In genomic region chr4:129011604-129012121, GRCm38 (mm10) we compare ENCODE assay signal across 9 mouse cellular contexts. TPM values are rescaled to one million over a fixed set of nuclear protein-coding genes. Genes with fewer than 3 reads are reported as not detected.
DNase-seq lines count a peak whose midpoint lies in the region; ATAC-seq and TF ChIP-seq lines count a peak whose summit lies in the region.
"Had no signal": no experiment of that assay in that cellular context is flagged by ENCODE, and none has a peak within 500 bp of the region (broad histone marks: within the 10 kb centered on the region; RNA-seq: fewer than 3 reads in every experiment).

No protein-coding gene starts in this region.

- DNase-seq in forebrain, embryonic 14.5 days (ENCODE audit: low spot score) = peak; percentile 72
- DNase-seq in forebrain, embryonic 10.5 days (ENCODE audit: extremely low spot score, low spot score) = no peak
- peak; percentile 24 for DNase-seq in right cerebral cortex, postnatal 4 days
- no peak for DNase-seq in right cerebral cortex, postnatal 36 days (ENCODE audit: low spot score in 2 of 2)
- DNase-seq in gastrocnemius, postnatal 14 days = peak; percentile 66
- DNase-seq in lung, postnatal 0 days (ENCODE audit: low spot score) = peak; percentile 92
- DNase-seq in natural killer cell, adult 2 months (ENCODE audit: low spot score in 2 of 2) = no peak
- DNase-seq in left cerebral cortex, adult 11 months (ENCODE audit: low spot score) = no peak

- no peak overlapping the region for H3K9ac ChIP-seq in forebrain, embryonic 14.5 days (ENCODE audit: low read length)
- no peak overlapping the region for H3K9ac ChIP-seq in lung, postnatal 0 days (replicated peaks; ENCODE audit: low read depth)

- TF ChIP-seq EP300 in lung, postnatal 0 days (IDR thresholded peaks at IDR 0.05) = peak; percentile 9; the same call in 1 of the 2 replicates

- intact Hi-C loops in gastrocnemius, postnatal 14 days (cut with DNase I; ENCODE audit: low total_unique reads) = no loop called here

- TF ChIP-seq CTCF in lung, postnatal 0 days (IDR thresholded peaks at IDR 0.05) = no peak

- no peaks in the 10 kb centered on the region for H3K4me1 ChIP-seq in forebrain, embryonic 14.5 days (ENCODE audit: control insufficient read depth, insufficient read depth, low read length)
- H3K4me1 ChIP-seq in forebrain, embryonic 10.5 days = peaks cover 28% of the 10 kb centered on the region
- peaks cover 9% of the 10 kb centered on the region; the same call in 1 of the 2 replicates for H3K4me1 ChIP-seq in lung, postnatal 0 days (ENCODE audit: insufficient read depth, low read depth, low read length)

- no peak overlapping the region for H3K4me3 ChIP-seq in forebrain, embryonic 14.5 days (ENCODE audit: low read depth, low read length)
- no peak overlapping the region for H3K4me3 ChIP-seq in forebrain, embryonic 10.5 days
- H3K4me3 ChIP-seq in lung, postnatal 0 days (ENCODE audit: low read depth, low read length) = no peak overlapping the region

- H3K4me2 ChIP-seq in forebrain, embryonic 14.5 days (ENCODE audit: low read length) = no peak overlapping the region
- no peak overlapping the region for H3K4me2 ChIP-seq in lung, postnatal 0 days (replicated peaks; ENCODE audit: low read depth, low read length)

- H3K27ac ChIP-seq in forebrain, embryonic 14.5 days (ENCODE audit: low read depth, low read length) = no peak overlapping the region
- H3K27ac ChIP-seq in forebrain, embryonic 10.5 days = no peak overlapping the region
- H3K27ac ChIP-seq in lung, postnatal 0 days (ENCODE audit: low read length) = peak overlapping the region; percentile 48; the same call in 1 of the 2 replicates

- H3K9me3 ChIP-seq in forebrain, embryonic 14.5 days (replicated peaks; ENCODE audit: control insufficient read depth, low read length) = no peaks in the 10 kb centered on the region
- H3K9me3 ChIP-seq in forebrain, embryonic 10.5 days = 0 out of 2 replicates have a peak, but pooled peaks cover 3% of the 10 kb centered on the region
- no peaks in the 10 kb centered on the region for H3K9me3 ChIP-seq in lung, postnatal 0 days (ENCODE audit: low read length)

- no peak for ATAC-seq in forebrain, embryonic 14.5 days
- peak; percentile 76 for ATAC-seq in lung, postnatal 0 days

- peaks cover 34% of the 10 kb centered on the region for H3K36me3 ChIP-seq in forebrain, embryonic 14.5 days (ENCODE audit: control insufficient read depth, insufficient read depth, low read length)
- peaks cover 47% of the 10 kb centered on the region for H3K36me3 ChIP-seq in forebrain, embryonic 10.5 days (replicated peaks)
- peaks cover 9% of the 10 kb centered on the region; the same call in 1 of the 2 replicates for H3K36me3 ChIP-seq in lung, postnatal 0 days (ENCODE audit: insufficient read depth, low read length)

- no peaks in the 10 kb centered on the region for H3K27me3 ChIP-seq in forebrain, embryonic 14.5 days (replicated peaks; ENCODE audit: control insufficient read depth, insufficient read depth, low read length)
- H3K27me3 ChIP-seq in forebrain, embryonic 10.5 days (ENCODE audit: poor library complexity, severe bottlenecking) = no peaks in the 10 kb centered on the region
- no peaks in the 10 kb centered on the region for H3K27me3 ChIP-seq in lung, postnatal 0 days (replicated peaks; ENCODE audit: insufficient read depth, low read length)
- H3K27me3 ChIP-seq: CH12.LX had no signal

- WGBS in forebrain, embryonic 14.5 days = 32% methylated on average over 15 of the region's 15 CpGs
- 40% methylated on average over 15 of the region's 15 CpGs for WGBS in forebrain, embryonic 10.5 days
- WGBS in lung, postnatal 0 days = 37% methylated on average over 15 of the region's 15 CpGs

RNA-seq across cellular contexts. Expression of gene Ak2, which starts 19.9 kb away (rescaled TPM):
- polyA plus RNA-seq in forebrain, embryonic 14.5 days (2014; fragmentation: Nextera tagmentation; extraction: Ambion mirVana) = 89.2 and 93.6 TPM in 2 replicates
- 237 and 245 TPM in 2 replicates for polyA plus RNA-seq in forebrain, embryonic 10.5 days (2016; fragmentation: Nextera tagmentation; extraction: Ambion mirVana)
- total RNA-seq in gastrocnemius, postnatal 14 days (2021) = 10 to 100 TPM; 43.4 to 46.2 TPM
- 85.7 and 89.7 TPM in 2 replicates for polyA plus RNA-seq in lung, postnatal 0 days (2015; fragmentation: Nextera tagmentation; extraction: Ambion mirVana)

RNA-seq across cellular contexts. Expression of gene Rnf19b, which starts 46.4 kb away (rescaled TPM):
- polyA plus RNA-seq in forebrain, embryonic 14.5 days (2014; fragmentation: Nextera tagmentation; extraction: Ambion mirVana) = 20.1 and 20.5 TPM in 2 replicates
- polyA plus RNA-seq in forebrain, embryonic 10.5 days (2016; fragmentation: Nextera tagmentation; extraction: Ambion mirVana) = 6.9 and 8.5 TPM in 2 replicates
- total RNA-seq in gastrocnemius, postnatal 14 days (2021) = 10 to 100 TPM; 13.6 to 15.5 TPM
- 10.9 and 11.7 TPM in 2 replicates for polyA plus RNA-seq in lung, postnatal 0 days (2015; fragmentation: Nextera tagmentation; extraction: Ambion mirVana)

RNA-seq across cellular contexts. Expression of gene Azin2, which starts 49.4 kb away (rescaled TPM):
- polyA plus RNA-seq in forebrain, embryonic 14.5 days (2014; fragmentation: Nextera tagmentation; extraction: Ambion mirVana) = 10.6 and 11.7 TPM in 2 replicates
- 10.5 and 12.0 TPM in 2 replicates for polyA plus RNA-seq in forebrain, embryonic 10.5 days (2016; fragmentation: Nextera tagmentation; extraction: Ambion mirVana)
- total RNA-seq in gastrocnemius, postnatal 14 days (2021) = 1 to 10 TPM; 1.8 to 2.6 TPM
- 39.0 and 42.2 TPM in 2 replicates for polyA plus RNA-seq in lung, postnatal 0 days (2015; fragmentation: Nextera tagmentation; extraction: Ambion mirVana)

Comparison
In these comparisons a context has a peak if more than half of its experiments do, and no peak if none do; other contexts are left out.
1. DNase-seq: peak in forebrain, embryonic 14.5 days (single experiment), right cerebral cortex, postnatal 4 days (single experiment), gastrocnemius, postnatal 14 days (single experiment) and lung, postnatal 0 days (single experiment); none in forebrain, embryonic 10.5 days (single experiment), right cerebral cortex, postnatal 36 days (0 of 2), natural killer cell, adult 2 months (0 of 2) and left cerebral cortex, adult 11 months (single experiment).